Comparison of ENCODE assay signal across 33 mouse cellular contexts in genomic region chr14:57749501-57749900, GRCm38 (mm10). TPM values are rescaled to one million over a fixed set of nuclear protein-coding genes. Genes with fewer than 3 reads are reported as not detected.
DNase-seq lines count a peak whose midpoint lies in the region; ATAC-seq and TF ChIP-seq lines count a peak whose summit lies in the region.
"Had no signal": no experiment of that assay in that cellular context is flagged by ENCODE, and none has a peak within 500 bp of the region (broad histone marks: within the 10 kb centered on the region; RNA-seq: fewer than 3 reads in every experiment).

No protein-coding gene starts in this region.

- no peaks in the 10 kb centered on the region for H3K36me3 ChIP-seq in liver, embryonic 12.5 days
- H3K36me3 ChIP-seq in liver, embryonic 11.5 days (ENCODE audit: control insufficient read depth, insufficient read depth, low read length) = no peaks in the 10 kb centered on the region
- H3K36me3 ChIP-seq in liver, embryonic 16.5 days (ENCODE audit: control insufficient read depth, insufficient read depth) = no peaks in the 10 kb centered on the region
- H3K36me3 ChIP-seq: heart, embryonic 13.5 days; midbrain, embryonic 12.5 days had no signal

- H3K9ac ChIP-seq in liver, embryonic 12.5 days = no peak overlapping the region
- H3K9ac ChIP-seq in liver, embryonic 11.5 days (ENCODE audit: low read depth, low read length) = no peak overlapping the region
- H3K9ac ChIP-seq in liver, embryonic 16.5 days (ENCODE audit: low read depth, low read length) = no peak overlapping the region
- H3K9ac ChIP-seq: heart, embryonic 13.5 days; hindbrain, embryonic 14.5 days; midbrain, embryonic 12.5 days had no signal

- H3K27me3 ChIP-seq in liver, embryonic 12.5 days (replicated peaks) = peaks cover 27% of the 10 kb centered on the region
- H3K27me3 ChIP-seq in liver, embryonic 11.5 days (replicated peaks; ENCODE audit: control insufficient read depth, insufficient read depth, low read length) = peaks cover 13% of the 10 kb centered on the region
- H3K27me3 ChIP-seq in liver, embryonic 16.5 days (ENCODE audit: control insufficient read depth, insufficient read depth, low read depth, low read length) = peaks cover 8% of the 10 kb centered on the region
- H3K27me3 ChIP-seq: heart, embryonic 13.5 days had no signal

- peaks cover 81% of the 10 kb centered on the region for H3K4me1 ChIP-seq in liver, embryonic 12.5 days
- peaks cover 25% of the 10 kb centered on the region for H3K4me1 ChIP-seq in liver, embryonic 11.5 days (replicated peaks; ENCODE audit: control insufficient read depth, insufficient read depth, low read length)
- peaks cover 12% of the 10 kb centered on the region for H3K4me1 ChIP-seq in embryonic fibroblast, embryonic 13.5 days (ENCODE audit: control insufficient read depth, insufficient read depth, low read length)
- H3K4me1 ChIP-seq in liver, embryonic 16.5 days (ENCODE audit: control insufficient read depth, low read depth, low read length) = peaks cover 61% of the 10 kb centered on the region

- no peak overlapping the region for H3K4me2 ChIP-seq in liver, embryonic 12.5 days
- H3K4me2 ChIP-seq in liver, embryonic 11.5 days = no peak overlapping the region
- H3K4me2 ChIP-seq in liver, embryonic 16.5 days (ENCODE audit: low read depth, low read length) = no peak overlapping the region
- H3K4me2 ChIP-seq: heart, embryonic 13.5 days; hindbrain, embryonic 14.5 days; midbrain, embryonic 12.5 days had no signal

- TF ChIP-seq CTCF in embryonic fibroblast, embryonic 13.5 days (IDR thresholded peaks at IDR 0.05; ENCODE audit: borderline replicate concordance, insufficient read depth, low read length) = no peak

- no peak for DNase-seq in liver, embryonic 11.5 days (ENCODE audit: low spot score)
- no peak for DNase-seq in gastrocnemius, postnatal 10 days
- no peak for DNase-seq in heart, adult 8-10 months (ENCODE audit: low spot score)
- DNase-seq: adrenal gland, postnatal 14 days; cerebellum, adult 11-12 months; cerebellum, adult 9-11 months; heart, adult 2 months; heart, postnatal 10 days; kidney, adult 18-20 months; kidney, postnatal 10 days; lung, postnatal 36 days; right cerebral cortex, postnatal 14 days; thymus, postnatal 14 days had no signal

- no peak for ATAC-seq in liver, embryonic 12.5 days
- ATAC-seq in liver, embryonic 11.5 days (replicated peaks; ENCODE audit: low FRiP score) = no peak
- ATAC-seq in CD4-positive, CD25-positive, alpha-beta regulatory T cell, adult 4 months = peak; percentile 46
- no peak for ATAC-seq in liver, embryonic 16.5 days (ENCODE audit: low read depth)
- no peak for ATAC-seq in erythroblast, adult 5-6 weeks (replicated peaks; ENCODE audit: low FRiP score, poor library complexity, severe bottlenecking)
- ATAC-seq: forebrain, embryonic 14.5 days had no signal

- WGBS in liver, embryonic 12.5 days (ENCODE audit: insufficient replicate concordance) = 75% methylated on average over 2 of the region's 2 CpGs
- 62% methylated on average over 2 of the region's 2 CpGs for WGBS in liver, embryonic 11.5 days
- 63% methylated on average over 2 of the region's 2 CpGs for WGBS in liver, embryonic 16.5 days (ENCODE audit: insufficient replicate concordance)

- H3K27ac ChIP-seq in liver, embryonic 12.5 days = peak overlapping the region; percentile 81; the same call in 1 of the 2 replicates
- no peak overlapping the region for H3K27ac ChIP-seq in liver, embryonic 11.5 days (ENCODE audit: low read depth, low read length)
- H3K27ac ChIP-seq in embryonic fibroblast, embryonic 13.5 days (ENCODE audit: insufficient read depth, low read length) = peak overlapping the region; percentile 49; the same call in 1 of the 2 replicates
- H3K27ac ChIP-seq in liver, embryonic 16.5 days (ENCODE audit: low read length) = peak overlapping the region; percentile 26
- H3K27ac ChIP-seq: heart, adult 2 months; heart, embryonic 13.5 days; hindbrain, embryonic 14.5 days; midbrain, embryonic 12.5 days had no signal

- H3K9me3 ChIP-seq in liver, embryonic 12.5 days (replicated peaks) = no peaks in the 10 kb centered on the region
- H3K9me3 ChIP-seq in liver, embryonic 11.5 days (ENCODE audit: control insufficient read depth, low read length) = no peaks in the 10 kb centered on the region
- no peaks in the 10 kb centered on the region for H3K9me3 ChIP-seq in liver, embryonic 16.5 days (replicated peaks; ENCODE audit: control insufficient read depth, low read length)
- H3K9me3 ChIP-seq: heart, embryonic 13.5 days; midbrain, embryonic 12.5 days had no signal

- no peak for TF ChIP-seq POLR2A in embryonic fibroblast, embryonic 13.5 days (IDR thresholded peaks at IDR 0.05; ENCODE audit: low read depth, low read length)

- H3K4me3 ChIP-seq in liver, embryonic 12.5 days = no peak overlapping the region
- H3K4me3 ChIP-seq in liver, embryonic 11.5 days (ENCODE audit: low read depth, low read length) = no peak overlapping the region
- H3K4me3 ChIP-seq in embryonic fibroblast, embryonic 13.5 days (ENCODE audit: insufficient read depth, low read length) = no peak overlapping the region
- no peak overlapping the region for H3K4me3 ChIP-seq in liver, embryonic 16.5 days (ENCODE audit: low read depth, low read length)
- H3K4me3 ChIP-seq: heart, adult 2 months; heart, embryonic 13.5 days; midbrain, embryonic 12.5 days had no signal

RNA-seq across cellular contexts. Expression of gene Gm49361, which starts 3.6 kb away (rescaled TPM):
- polyA plus RNA-seq in liver, embryonic 12.5 days (2016; fragmentation: Nextera tagmentation; extraction: Ambion mirVana) = not detected in 2 replicates
- polyA plus RNA-seq in liver, embryonic 11.5 days (2014; fragmentation: Nextera tagmentation; extraction: Ambion mirVana) = not detected in 2 replicates
- polyA plus RNA-seq in CD4-positive, CD25-positive, alpha-beta regulatory T cell, adult 4 months (2017; shearing (Covaris generic)) = not detected
- 0.27 TPM in 1 of 2 replicates, not detected in the other for polyA plus RNA-seq in embryonic fibroblast, embryonic 13.5 days (2011; ENCODE audit: insufficient read length, low read depth, missing spikeins)
- polyA plus RNA-seq in liver, embryonic 16.5 days (2015; fragmentation: Nextera tagmentation; extraction: Ambion mirVana) = not detected in 2 replicates
- total RNA-seq in gastrocnemius, postnatal 10 days (2021) = not detected
- total RNA-seq in erythroblast, adult 5-6 weeks (2015; ENCODE audit: low replicate concordance) = not detected in 2 replicates
- total RNA-seq in erythroblast, adult 5-6 weeks (2017; ENCODE audit: low replicate concordance) = not detected in 2 replicates
- total RNA-seq in heart, adult 8-10 months (2022) = 1 to 10 TPM in 3 of 4 experiments, not detected in 1; 1.6 to 2.7 (median 1.8) TPM
- total RNA-seq: common myeloid progenitor, adult 5-6 weeks; hematopoietic stem cell, adult 5-6 weeks; layer of hippocampus, postnatal 10 days; liver, adult 2 months had no signal
- polyA plus RNA-seq: embryonic facial prominence, embryonic 14.5 days; forebrain, embryonic 14.5 days; heart, adult 2 months; heart, embryonic 13.5 days; hindbrain, embryonic 14.5 days; intestine, embryonic 14.5 days; limb, embryonic 11.5 days; liver, adult 2 months; lung, embryonic 16.5 days; midbrain, embryonic 12.5 days; neural tube, embryonic 14.5 days; stomach, embryonic 16.5 days; urinary bladder, adult 2 months had no signal

RNA-seq across cellular contexts. Expression of gene Lats2, which starts 8.7 kb away (rescaled TPM):
- 6.6 and 7.3 TPM in 2 replicates for polyA plus RNA-seq in liver, embryonic 12.5 days (2016; fragmentation: Nextera tagmentation; extraction: Ambion mirVana)
- polyA plus RNA-seq in liver, embryonic 11.5 days (2014; fragmentation: Nextera tagmentation; extraction: Ambion mirVana) = 8.7 and 9.7 TPM in 2 replicates
- polyA plus RNA-seq in CD4-positive, CD25-positive, alpha-beta regulatory T cell, adult 4 months (2017; shearing (Covaris generic)) = 10 to 100 TPM; 25.6 to 25.8 TPM
- polyA plus RNA-seq in embryonic fibroblast, embryonic 13.5 days (2011; ENCODE audit: insufficient read length, low read depth, missing spikeins) = 50.8 and 52.7 TPM in 2 replicates
- polyA plus RNA-seq in liver, embryonic 16.5 days (2015; fragmentation: Nextera tagmentation; extraction: Ambion mirVana) = 5.2 and 6.1 TPM in 2 replicates
- 10 to 100 TPM; 21.7 to 26.7 TPM for total RNA-seq in gastrocnemius, postnatal 10 days (2021)
- 6.3 and 7.9 TPM in 2 replicates for total RNA-seq in erythroblast, adult 5-6 weeks (2015; ENCODE audit: low replicate concordance)
- total RNA-seq in erythroblast, adult 5-6 weeks (2017; ENCODE audit: low replicate concordance) = 9.9 and 16.0 TPM in 2 replicates
- total RNA-seq in heart, adult 8-10 months (2022) = 10 to 100 TPM; 24.3 to 39.2 (median 31.0) TPM

RNA-seq across cellular contexts. Expression of gene Sap18, which starts 48.5 kb away (rescaled TPM):
- polyA plus RNA-seq in liver, embryonic 12.5 days (2016; fragmentation: Nextera tagmentation; extraction: Ambion mirVana) = 14.5 and 16.1 TPM in 2 replicates
- 27.6 and 33.7 TPM in 2 replicates for polyA plus RNA-seq in liver, embryonic 11.5 days (2014; fragmentation: Nextera tagmentation; extraction: Ambion mirVana)
- polyA plus RNA-seq in CD4-positive, CD25-positive, alpha-beta regulatory T cell, adult 4 months (2017; shearing (Covaris generic)) = 100 to 1,000 TPM; 177 to 178 TPM
- polyA plus RNA-seq in embryonic fibroblast, embryonic 13.5 days (2011; ENCODE audit: insufficient read length, low read depth, missing spikeins) = 18.7 and 57.7 TPM in 2 replicates
- polyA plus RNA-seq in liver, embryonic 16.5 days (2015; fragmentation: Nextera tagmentation; extraction: Ambion mirVana) = 8.2 and 10.1 TPM in 2 replicates
- 10 to 100 TPM; 54.2 to 56.0 TPM for total RNA-seq in gastrocnemius, postnatal 10 days (2021)
- total RNA-seq in erythroblast, adult 5-6 weeks (2015; ENCODE audit: low replicate concordance) = 35.7 and 47.8 TPM in 2 replicates
- 4.3 and 16.0 TPM in 2 replicates for total RNA-seq in erythroblast, adult 5-6 weeks (2017; ENCODE audit: low replicate concordance)
- 100 to 1,000 TPM in 1 of 4 experiments, 10 to 100 TPM in 3; 85.9 to 102 (median 91.8) TPM for total RNA-seq in heart, adult 8-10 months (2022)
